In the genomic region with DNA sequence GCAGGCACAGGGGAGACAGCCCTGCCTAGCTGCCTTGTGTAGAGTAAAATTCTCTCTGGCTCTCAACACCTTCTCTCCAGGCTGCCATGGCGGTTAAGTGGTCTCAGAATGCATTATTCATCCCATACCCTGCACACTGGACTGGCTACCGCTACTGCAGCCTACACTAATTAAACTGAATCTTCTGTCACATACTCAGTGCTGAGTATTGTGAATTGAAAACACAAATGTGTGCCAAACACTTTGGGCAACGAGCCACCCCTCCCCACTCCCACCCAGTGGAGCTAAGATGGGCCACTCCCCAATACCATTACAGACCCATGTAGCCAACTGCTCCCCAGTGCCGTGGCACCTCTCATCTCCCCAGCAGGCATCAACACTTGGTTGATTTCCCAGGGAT, we compare ENCODE assay signal across 26 mouse cellular contexts. TPM values are rescaled to one million over a fixed set of nuclear protein-coding genes. Genes with fewer than 3 reads are reported as not detected.
DNase-seq lines count a peak whose midpoint lies in the region; ATAC-seq lines count a peak whose summit lies in the region.
"Had no signal": no experiment of that assay in that cellular context is flagged by ENCODE, and none has a peak within 500 bp of the region (broad histone marks: within the 10 kb centered on the region; RNA-seq: fewer than 3 reads in every experiment).

No protein-coding gene starts in this region.

- no peaks in the 10 kb centered on the region for H3K36me3 ChIP-seq in heart, embryonic 10.5 days
- H3K36me3 ChIP-seq in forebrain, embryonic 15.5 days = no peaks in the 10 kb centered on the region
- H3K36me3 ChIP-seq: embryonic facial prominence, embryonic 10.5 days; embryonic facial prominence, embryonic 15.5 days; heart, embryonic 15.5 days; liver, embryonic 12.5 days; neural tube, embryonic 13.5 days had no signal

- no peaks in the 10 kb centered on the region for H3K9me3 ChIP-seq in heart, embryonic 10.5 days
- no peaks in the 10 kb centered on the region for H3K9me3 ChIP-seq in forebrain, embryonic 15.5 days
- H3K9me3 ChIP-seq: embryonic facial prominence, embryonic 10.5 days; embryonic facial prominence, embryonic 15.5 days; heart, embryonic 15.5 days; liver, embryonic 12.5 days; neural tube, embryonic 13.5 days had no signal

- peak; percentile 51 for ATAC-seq in forebrain, embryonic 15.5 days (replicated peaks)
- ATAC-seq in erythroblast, adult 5-6 weeks (replicated peaks; ENCODE audit: low FRiP score, poor library complexity, severe bottlenecking) = no peak
- ATAC-seq: CD4-positive, CD25-positive, alpha-beta regulatory T cell, adult 4 months; hindbrain, embryonic 16.5 days; intestine, embryonic 16.5 days; liver, embryonic 12.5 days; liver, postnatal 0 days had no signal

- H3K4me3 ChIP-seq in heart, embryonic 10.5 days = no peak overlapping the region
- H3K4me3 ChIP-seq in forebrain, embryonic 15.5 days = no peak overlapping the region
- H3K4me3 ChIP-seq: embryonic facial prominence, embryonic 10.5 days; embryonic facial prominence, embryonic 15.5 days; heart, embryonic 15.5 days; liver, embryonic 12.5 days; neural tube, embryonic 13.5 days had no signal

- no peak overlapping the region for H3K9ac ChIP-seq in forebrain, embryonic 15.5 days (replicated peaks)
- H3K9ac ChIP-seq: embryonic facial prominence, embryonic 15.5 days; heart, embryonic 15.5 days; liver, embryonic 12.5 days; liver, postnatal 0 days; neural tube, embryonic 13.5 days had no signal

- 0 out of 2 replicates have a peak, but pooled peaks cover 3% of the 10 kb centered on the region for H3K4me1 ChIP-seq in heart, embryonic 10.5 days
- H3K4me1 ChIP-seq in forebrain, embryonic 15.5 days = peaks cover 9% of the 10 kb centered on the region; the same call in 1 of the 2 replicates
- H3K4me1 ChIP-seq: neural tube, embryonic 13.5 days had no signal

- H3K27me3 ChIP-seq in heart, embryonic 10.5 days (ENCODE audit: insufficient read depth, poor library complexity, severe bottlenecking) = peaks cover 57% of the 10 kb centered on the region
- no peaks in the 10 kb centered on the region for H3K27me3 ChIP-seq in forebrain, embryonic 15.5 days
- H3K27me3 ChIP-seq: neural tube, embryonic 13.5 days had no signal

- WGBS in heart, embryonic 10.5 days = 71% methylated on average over 4 of the region's 4 CpGs
- 22% methylated on average over 4 of the region's 4 CpGs for WGBS in forebrain, embryonic 15.5 days

- no peak overlapping the region for H3K27ac ChIP-seq in heart, embryonic 10.5 days
- no peak overlapping the region for H3K27ac ChIP-seq in forebrain, embryonic 15.5 days (replicated peaks)
- H3K27ac ChIP-seq: embryonic facial prominence, embryonic 10.5 days; embryonic facial prominence, embryonic 15.5 days; heart, embryonic 15.5 days; liver, embryonic 12.5 days; neural tube, embryonic 13.5 days had no signal

- DNase-seq in heart, embryonic 10.5 days (ENCODE audit: low spot score) = peak; percentile 45
- no peak for DNase-seq in heart, adult 9 months (ENCODE audit: low spot score in 2 of 2)
- DNase-seq in right cerebral cortex, postnatal 4 days = peak; percentile 49
- no peak for DNase-seq in right cerebral cortex, postnatal 14 days
- DNase-seq in thymus, postnatal 14 days = no peak
- DNase-seq: adrenal gland, postnatal 25 days; cerebellum, adult 18-20 months; cerebellum, postnatal 25 days; kidney, adult 8-10 months; kidney, postnatal 10 days; liver, postnatal 0 days; lung, postnatal 36 days; thymus, adult 2 months; thymus, postnatal 4 days had no signal

- no peak overlapping the region for H3K4me2 ChIP-seq in forebrain, embryonic 15.5 days (replicated peaks)
- H3K4me2 ChIP-seq: embryonic facial prominence, embryonic 15.5 days; heart, embryonic 15.5 days; liver, embryonic 12.5 days; midbrain, embryonic 11.5 days; neural tube, embryonic 13.5 days had no signal

RNA-seq across cellular contexts. Expression of a gene that starts 44.2 kb away (rescaled TPM):
- 2.3 and 5.9 TPM in 2 replicates for polyA plus RNA-seq in heart, embryonic 10.5 days (2016; fragmentation: Nextera tagmentation; extraction: Ambion mirVana)
- 0.27 and 0.36 TPM in 2 replicates for polyA plus RNA-seq in forebrain, embryonic 15.5 days (2015; fragmentation: Nextera tagmentation; extraction: Ambion mirVana)
- total RNA-seq in erythroblast, adult 5-6 weeks (2015; ENCODE audit: low replicate concordance) = not detected in 2 replicates
- 0.84 and 3.4 TPM in 2 replicates for total RNA-seq in erythroblast, adult 5-6 weeks (2017; ENCODE audit: low replicate concordance)
- total RNA-seq: gastrocnemius, adult 8-10 months had no signal

RNA-seq across cellular contexts. Expression of a gene that starts 57.0 kb away (rescaled TPM):
- 4.6 and 6.1 TPM in 2 replicates for polyA plus RNA-seq in heart, embryonic 10.5 days (2016; fragmentation: Nextera tagmentation; extraction: Ambion mirVana)
- polyA plus RNA-seq in forebrain, embryonic 15.5 days (2015; fragmentation: Nextera tagmentation; extraction: Ambion mirVana) = 5.0 and 5.6 TPM in 2 replicates
- total RNA-seq in erythroblast, adult 5-6 weeks (2015; ENCODE audit: low replicate concordance) = 49.5 and 62.1 TPM in 2 replicates
- 59.5 and 60.2 TPM in 2 replicates for total RNA-seq in erythroblast, adult 5-6 weeks (2017; ENCODE audit: low replicate concordance)

Comparison
In these comparisons a context has a peak if more than half of its experiments do, and no peak if none do; other contexts are left out.
1. DNase-seq: peak in heart, embryonic 10.5 days (single experiment) and right cerebral cortex, postnatal 4 days (single experiment); none in heart, adult 9 months (0 of 2), right cerebral cortex, postnatal 14 days (single experiment) and thymus, postnatal 14 days (single experiment).